Mouse (Mus musculus): ENCODE data around the gene Sez6l. TPM values are rescaled to one million over a fixed set of nuclear protein-coding genes. Genes with fewer than 3 reads are reported as not detected.
A peak's percentile ranks its signal among the peaks of the same experiment; 100 is the strongest.

The Sez6l gene
- total RNA-seq, 1 experiment: 0.13 TPM

DNA sequence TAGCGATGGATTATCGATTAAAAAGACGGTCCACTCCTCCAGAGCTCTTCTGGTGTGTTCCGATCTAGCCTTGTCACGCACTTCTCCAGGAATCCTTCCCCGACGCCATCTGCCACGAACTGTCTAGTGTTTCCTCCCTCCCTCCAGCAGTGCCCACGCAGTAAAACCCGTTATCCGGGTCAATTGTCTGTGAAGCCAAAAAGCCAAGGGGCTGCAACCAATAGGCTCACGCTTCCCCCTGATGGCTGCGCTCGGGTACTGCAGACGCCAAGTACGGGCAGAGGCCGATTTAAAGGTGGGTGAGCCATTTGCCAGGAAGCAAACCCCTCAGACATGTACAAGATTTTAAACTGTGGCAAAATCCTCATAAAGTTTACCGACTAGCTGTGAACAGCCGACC is 148.0 kb downstream of the Sez6l start:
- H3K27ac ChIP-seq (ENCODE audit: insufficient read depth, low read depth, low read length, poor library complexity, severe bottlenecking): no peak overlapping the region
- TF ChIP-seq ZNF384 (IDR thresholded peaks at IDR 0.05; ENCODE audit: low read depth, low read length): no peak
- TF ChIP-seq ZC3H11A (IDR thresholded peaks at IDR 0.05; ENCODE audit: borderline replicate concordance, low read depth, low read length): peak; percentile 23; the same call in 1 of the 2 replicates
- no peak for TF ChIP-seq MAFK (IDR thresholded peaks at IDR 0.05; ENCODE audit: insufficient read depth, low read depth, low read length)
- TF ChIP-seq HCFC1 (IDR thresholded peaks at IDR 0.05; ENCODE audit: borderline replicate concordance, insufficient read depth, low read length): no peak
- no peak for TF ChIP-seq CHD2 (IDR thresholded peaks at IDR 0.05; ENCODE audit: low read depth, low read length)
- in situ Hi-C loops (cut with MboI; ENCODE audit: low sequenced_read_pairs in 2 of 2, unreplicated experiment in 2 of 2): loop anchor here in 1 of 2 experiments (25.0 kb wide), 1 partner anchor 633 kb away; the partner anchor contains the start of gene Crybb2
- H3K36me3 ChIP-seq (ENCODE audit: control insufficient read depth, insufficient read depth, low read length, poor library complexity, severe bottlenecking): no peaks in the 10 kb centered on the region
- DNase-seq (ENCODE audit: low read depth, low spot score): peak; percentile 54
- no peaks in the 10 kb centered on the region for H3K4me1 ChIP-seq (ENCODE audit: control insufficient read depth in 2 of 2, insufficient read depth in 2 of 2, low read length in 2 of 2, poor library complexity in 1 of 2)
- no peak overlapping the region for H3K9ac ChIP-seq (ENCODE audit: insufficient read depth, low read depth, low read length, poor library complexity, severe bottlenecking)
- no peak overlapping the region for H3K4me3 ChIP-seq (ENCODE audit: insufficient read depth in 1 of 2, low read depth in 1 of 2, low read length in 2 of 2, poor library complexity in 1 of 2, severe bottlenecking in 1 of 2)
- no peaks in the 10 kb centered on the region for H3K9me3 ChIP-seq (ENCODE audit: control insufficient read depth, insufficient read depth, low read depth, low read length)

DNA sequence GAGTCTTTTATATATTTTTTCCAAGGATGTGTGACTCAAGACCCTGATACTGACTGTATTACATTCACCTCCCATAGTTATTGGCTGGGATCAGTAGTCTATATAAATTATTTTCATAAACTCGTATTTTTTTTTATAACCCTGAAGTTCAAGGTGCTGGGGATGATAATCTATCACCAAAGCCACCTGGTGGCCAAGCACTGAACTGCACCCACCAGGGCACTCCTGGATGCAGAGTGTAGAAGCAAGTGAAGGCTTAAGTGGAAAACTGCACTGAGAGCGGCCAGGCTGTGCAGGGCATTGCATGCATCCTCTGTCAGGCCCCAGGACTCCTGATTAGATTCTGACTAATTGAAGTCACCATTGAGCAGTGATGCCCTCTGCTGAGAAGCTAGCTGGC is 149.7 kb downstream of the Sez6l start:
- DNase-seq (ENCODE audit: low read depth, low spot score): peak; percentile 49
- TF ChIP-seq ZC3H11A (IDR thresholded peaks at IDR 0.05; ENCODE audit: borderline replicate concordance, low read depth, low read length) (no peak; the same call in 1 of the 2 replicates), HCFC1 (IDR thresholded peaks at IDR 0.05; ENCODE audit: borderline replicate concordance, insufficient read depth, low read length) (no peak), ZNF384 (IDR thresholded peaks at IDR 0.05; ENCODE audit: low read depth, low read length) (no peak), CHD2 (IDR thresholded peaks at IDR 0.05; ENCODE audit: low read depth, low read length) (no peak), MAFK (IDR thresholded peaks at IDR 0.05; ENCODE audit: insufficient read depth, low read depth, low read length) (no peak)
- in situ Hi-C loops (cut with MboI; ENCODE audit: low sequenced_read_pairs in 2 of 2, unreplicated experiment in 2 of 2): loop anchor here in 1 of 2 experiments (25.0 kb wide), 1 partner anchor 635 kb away; the partner anchor contains the start of gene Crybb2
- H3K27ac ChIP-seq (ENCODE audit: insufficient read depth, low read depth, low read length, poor library complexity, severe bottlenecking): no peak overlapping the region
- H3K9me3 ChIP-seq (ENCODE audit: control insufficient read depth, insufficient read depth, low read depth, low read length): no peaks in the 10 kb centered on the region
- H3K36me3 ChIP-seq (ENCODE audit: control insufficient read depth, insufficient read depth, low read length, poor library complexity, severe bottlenecking): no peaks in the 10 kb centered on the region
- H3K4me3 ChIP-seq (ENCODE audit: insufficient read depth in 1 of 2, low read depth in 1 of 2, low read length in 2 of 2, poor library complexity in 1 of 2, severe bottlenecking in 1 of 2): no peak overlapping the region
- H3K4me1 ChIP-seq (ENCODE audit: control insufficient read depth in 2 of 2, insufficient read depth in 2 of 2, low read length in 2 of 2, poor library complexity in 1 of 2): no peaks in the 10 kb centered on the region
- no peak overlapping the region for H3K9ac ChIP-seq (ENCODE audit: insufficient read depth, low read depth, low read length, poor library complexity, severe bottlenecking)

- no peaks in the 10 kb centered on the region for H3K4me1 ChIP-seq (ENCODE audit: control insufficient read depth in 2 of 2, insufficient read depth in 2 of 2, low read length in 2 of 2, poor library complexity in 1 of 2)
- no peak overlapping the region for H3K27ac ChIP-seq (ENCODE audit: insufficient read depth, low read depth, low read length, poor library complexity, severe bottlenecking)
- in situ Hi-C loops (cut with MboI; ENCODE audit: low sequenced_read_pairs in 2 of 2, unreplicated experiment in 2 of 2): loop anchor here in 1 of 2 experiments (25.0 kb wide), 1 partner anchor 636 kb away; the partner anchor contains the start of gene Crybb2
- H3K9me3 ChIP-seq (ENCODE audit: control insufficient read depth, insufficient read depth, low read depth, low read length): no peaks in the 10 kb centered on the region
- H3K36me3 ChIP-seq (ENCODE audit: control insufficient read depth, insufficient read depth, low read length, poor library complexity, severe bottlenecking): no peaks in the 10 kb centered on the region
- no peak for TF ChIP-seq MAFK (IDR thresholded peaks at IDR 0.05; ENCODE audit: insufficient read depth, low read depth, low read length)
- no peak for TF ChIP-seq CHD2 (IDR thresholded peaks at IDR 0.05; ENCODE audit: low read depth, low read length)
- TF ChIP-seq ZNF384 (IDR thresholded peaks at IDR 0.05; ENCODE audit: low read depth, low read length): no peak
- TF ChIP-seq HCFC1 (IDR thresholded peaks at IDR 0.05; ENCODE audit: borderline replicate concordance, insufficient read depth, low read length): no peak
- no peak for TF ChIP-seq ZC3H11A (IDR thresholded peaks at IDR 0.05; ENCODE audit: borderline replicate concordance, low read depth, low read length)
- no peak overlapping the region for H3K4me3 ChIP-seq (ENCODE audit: insufficient read depth in 1 of 2, low read depth in 1 of 2, low read length in 2 of 2, poor library complexity in 1 of 2, severe bottlenecking in 1 of 2)
- H3K9ac ChIP-seq (ENCODE audit: insufficient read depth, low read depth, low read length, poor library complexity, severe bottlenecking): no peak overlapping the region
- no peak for DNase-seq (ENCODE audit: low read depth, low spot score)
Observed at GRCm38 (mm10) chr5:112426635-112427034, 150.3 kb downstream of the Sez6l start.

GRCm38 (mm10) chr5:112419535-112419934 is 157.4 kb downstream of the Sez6l start:
- no peak overlapping the region for H3K4me3 ChIP-seq (ENCODE audit: insufficient read depth in 1 of 2, low read depth in 1 of 2, low read length in 2 of 2, poor library complexity in 1 of 2, severe bottlenecking in 1 of 2)

More at GRCm38 (mm10) chr5:112419535-112419934, 157.4 kb downstream of the Sez6l start:
- no peaks in the 10 kb centered on the region for H3K36me3 ChIP-seq (ENCODE audit: control insufficient read depth, insufficient read depth, low read length, poor library complexity, severe bottlenecking)
- no peak for DNase-seq (ENCODE audit: low read depth, low spot score)
- no peaks in the 10 kb centered on the region for H3K9me3 ChIP-seq (ENCODE audit: control insufficient read depth, insufficient read depth, low read depth, low read length)
- no peak overlapping the region for H3K27ac ChIP-seq (ENCODE audit: insufficient read depth, low read depth, low read length, poor library complexity, severe bottlenecking)
- H3K9ac ChIP-seq (ENCODE audit: insufficient read depth, low read depth, low read length, poor library complexity, severe bottlenecking): no peak overlapping the region
- in situ Hi-C loops (cut with MboI; ENCODE audit: low sequenced_read_pairs in 2 of 2, unreplicated experiment in 2 of 2): no loop called here
- no peak for TF ChIP-seq CHD2 (IDR thresholded peaks at IDR 0.05; ENCODE audit: low read depth, low read length)
- TF ChIP-seq ZNF384 (IDR thresholded peaks at IDR 0.05; ENCODE audit: low read depth, low read length): no peak
- TF ChIP-seq MAFK (IDR thresholded peaks at IDR 0.05; ENCODE audit: insufficient read depth, low read depth, low read length): no peak
- no peak for TF ChIP-seq HCFC1 (IDR thresholded peaks at IDR 0.05; ENCODE audit: borderline replicate concordance, insufficient read depth, low read length)
- H3K4me1 ChIP-seq (ENCODE audit: control insufficient read depth in 2 of 2, insufficient read depth in 2 of 2, low read length in 2 of 2, poor library complexity in 1 of 2): no peaks in the 10 kb centered on the region

All from ES-E14 (cell line).